Mouse (Mus musculus): ENCODE results near the gene Wwox.

Gene Wwox

DNA sequence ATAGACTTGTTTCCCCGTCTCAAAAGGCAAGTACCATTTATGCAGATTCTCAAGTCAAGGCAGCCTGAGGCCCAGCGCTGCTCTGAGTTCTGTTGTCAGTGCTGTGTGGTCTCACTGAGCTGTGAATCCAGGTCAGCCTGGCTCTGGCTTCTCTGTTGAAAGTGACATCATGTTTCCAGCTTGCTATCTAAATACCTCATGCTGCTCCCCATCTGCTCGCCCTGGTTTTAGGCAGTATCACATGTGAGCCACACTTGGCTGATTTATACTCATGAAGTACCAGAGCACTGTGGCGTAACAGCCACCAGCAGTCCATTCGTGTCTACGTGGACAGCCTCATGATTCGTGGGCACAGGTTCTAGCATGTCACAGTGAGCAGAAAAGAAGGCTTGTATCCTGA lies 235.7 kb downstream of the Wwox start:
- DNase-seq: no peak

DNA sequence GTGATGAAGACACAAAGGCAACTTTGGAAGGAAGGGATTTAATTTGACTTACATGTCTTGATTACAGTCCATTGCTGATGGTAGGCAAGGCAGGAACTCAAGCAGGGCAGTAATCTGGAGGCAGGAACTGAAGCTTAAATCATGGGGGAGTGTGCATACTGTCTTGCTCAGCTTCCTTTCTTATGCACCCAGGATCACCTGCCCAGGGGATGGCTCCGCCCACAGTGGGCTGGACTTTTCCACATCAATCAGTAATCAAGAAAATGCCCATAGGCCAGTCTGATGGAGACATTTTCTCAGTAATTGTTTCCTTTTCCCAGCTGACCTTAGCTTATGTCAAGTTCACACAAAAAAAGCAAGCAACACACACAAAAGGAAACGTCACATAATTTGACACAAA lies 237.5 kb downstream of the Wwox start:
- DNase-seq: no peak

DNA sequence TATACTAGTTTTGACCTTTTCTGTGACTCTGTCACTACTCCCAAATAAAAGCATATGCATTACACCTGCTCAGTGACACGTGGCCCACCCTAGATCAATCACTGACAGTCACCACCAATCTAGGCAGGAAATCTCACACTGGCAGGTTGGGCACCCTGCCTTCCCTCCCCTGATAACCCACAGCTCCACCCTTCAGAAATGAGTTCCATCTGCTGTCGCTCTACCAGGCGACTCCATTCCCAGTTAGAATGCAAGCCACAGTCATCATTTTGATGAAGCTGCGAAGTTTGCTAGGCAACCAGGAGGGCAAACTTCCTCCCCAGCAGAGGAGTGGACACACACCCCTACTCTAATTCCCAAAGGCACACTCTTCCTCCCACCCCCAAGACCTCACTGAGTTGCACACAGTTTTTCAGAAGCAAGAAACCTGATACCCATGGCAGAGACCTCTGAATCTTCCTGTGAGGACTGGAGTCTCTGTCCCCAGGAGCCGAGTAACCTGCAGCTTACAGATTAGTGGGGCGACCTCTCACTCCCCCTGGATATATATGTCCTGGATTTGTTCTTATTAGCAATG lies 238.2 kb downstream of the Wwox start:
- DNase-seq: no peak

DNA sequence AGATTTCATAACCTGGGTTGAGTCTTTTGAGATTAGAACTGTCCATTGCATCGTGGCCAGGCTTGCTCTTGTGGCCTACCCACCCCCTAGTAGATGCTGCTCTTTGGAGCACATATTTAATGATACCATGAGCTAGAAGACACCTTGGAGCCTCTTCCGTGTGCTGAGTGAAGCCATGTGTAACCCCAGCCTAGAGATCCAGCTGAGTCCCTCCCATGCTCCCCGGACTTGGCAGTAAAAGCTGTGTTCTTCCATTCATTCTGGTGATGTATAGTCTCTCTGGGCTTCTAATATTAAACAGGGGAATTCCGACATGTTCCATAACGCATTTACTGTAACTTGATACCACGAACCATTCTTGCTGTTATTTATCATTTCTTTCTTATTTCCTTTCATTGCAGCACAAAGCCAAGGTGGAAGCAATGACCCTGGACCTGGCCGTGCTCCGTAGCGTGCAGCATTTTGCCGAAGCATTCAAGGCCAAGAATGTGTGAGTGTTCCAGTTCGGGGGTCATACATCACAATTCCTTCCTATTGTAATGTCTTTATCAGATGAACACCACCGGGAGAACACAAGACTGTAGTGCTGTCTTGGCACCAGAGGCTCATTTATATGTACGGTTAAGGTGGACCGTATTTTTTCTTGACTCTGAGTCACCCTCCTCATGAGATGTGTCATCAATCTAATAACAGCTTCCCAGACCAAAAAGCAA lies 240.1 kb downstream of the Wwox start:
- no peak for DNase-seq

DNA sequence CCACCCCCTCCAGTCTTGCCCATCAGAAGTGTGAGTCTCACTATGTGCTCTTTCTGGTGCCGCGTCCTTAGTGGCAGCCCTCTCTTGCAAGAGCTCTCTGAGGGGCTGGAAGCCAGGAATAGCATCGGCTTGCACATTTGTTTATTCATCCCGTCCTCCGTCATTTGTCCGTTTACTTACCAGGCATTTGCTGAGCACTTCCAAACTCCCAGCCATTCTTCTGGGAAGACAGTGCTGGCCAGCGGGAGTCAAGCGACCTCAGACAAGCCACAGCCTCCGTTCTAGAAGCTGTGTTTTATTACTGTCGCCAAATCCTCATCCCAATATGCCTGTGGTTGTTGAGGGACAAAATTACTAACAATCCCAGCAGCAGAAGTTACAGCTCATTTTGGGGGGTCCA lies 241.7 kb downstream of the Wwox start:
- DNase-seq: no peak

DNA sequence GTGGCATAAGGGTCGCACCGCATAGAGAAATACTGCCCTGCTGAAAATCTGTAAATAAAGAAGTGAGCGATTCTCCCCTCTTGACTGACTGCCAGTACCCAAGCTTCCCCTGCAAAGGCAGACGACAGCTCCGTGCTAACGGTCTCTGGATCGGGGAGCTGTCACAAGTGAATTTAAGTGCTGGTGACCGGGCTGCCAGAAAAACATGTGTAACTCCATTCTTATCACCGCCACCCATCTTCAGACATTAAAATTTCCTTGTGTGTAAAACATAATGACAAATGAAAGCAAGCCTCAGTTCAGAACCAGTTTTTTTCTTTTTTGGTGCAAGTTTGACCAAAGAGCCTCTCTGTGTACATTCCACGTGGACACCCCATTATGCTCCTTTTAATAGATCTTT lies 242.7 kb downstream of the Wwox start:
- no peak for DNase-seq

DNA sequence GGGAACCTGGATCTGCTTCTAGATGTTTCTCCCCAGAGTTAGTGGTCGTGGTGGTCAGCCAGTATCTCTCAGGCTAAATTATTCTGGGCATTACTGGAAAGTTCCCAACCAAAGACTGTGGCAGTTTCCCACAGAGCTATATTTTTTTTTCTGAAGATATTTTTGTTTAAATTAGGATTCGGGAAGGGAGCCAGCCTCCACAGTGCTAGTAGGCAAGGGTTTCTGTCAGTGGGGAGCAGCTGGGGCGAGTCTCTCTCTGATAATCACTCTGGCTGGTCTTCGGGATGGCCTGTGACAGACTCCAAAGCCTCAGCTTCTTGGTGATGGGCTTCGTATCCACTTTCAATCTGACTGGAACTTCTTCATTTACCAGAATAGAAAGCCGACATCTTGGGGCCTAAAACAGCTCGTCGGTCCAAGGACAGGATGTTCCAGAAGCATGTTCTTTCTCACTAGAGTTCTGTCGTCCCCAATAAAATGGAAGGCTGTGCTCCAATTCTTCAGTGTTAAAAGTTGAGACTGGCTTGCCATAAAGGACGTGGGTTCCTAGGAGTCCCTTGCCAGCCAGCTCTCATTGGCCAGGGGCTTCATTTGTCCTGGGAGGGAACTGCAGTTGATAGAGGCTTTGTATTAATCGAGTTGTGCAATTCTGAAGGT lies 244.7 kb downstream of the Wwox start:
- no peak for DNase-seq

DNA sequence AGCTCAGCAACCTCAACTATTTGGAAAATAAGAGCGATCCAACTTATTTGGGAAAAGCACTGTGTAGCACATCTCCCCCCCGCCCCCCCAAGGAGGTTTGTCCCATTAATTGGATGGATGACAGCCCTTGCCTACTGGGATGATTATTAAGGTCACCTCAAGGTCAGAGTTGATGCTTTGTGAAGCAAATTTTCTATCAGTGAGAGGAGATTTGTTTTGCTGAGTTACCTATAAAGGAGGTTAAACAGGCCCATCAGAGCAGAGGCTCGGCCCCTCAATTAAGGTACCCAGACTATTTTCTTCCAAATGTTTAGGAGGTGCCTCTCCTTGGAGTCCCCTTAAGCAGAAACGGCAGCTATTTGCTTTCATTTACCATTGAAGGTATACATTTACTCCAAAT lies 247.0 kb downstream of the Wwox start:
- DNase-seq: no peak

DNA sequence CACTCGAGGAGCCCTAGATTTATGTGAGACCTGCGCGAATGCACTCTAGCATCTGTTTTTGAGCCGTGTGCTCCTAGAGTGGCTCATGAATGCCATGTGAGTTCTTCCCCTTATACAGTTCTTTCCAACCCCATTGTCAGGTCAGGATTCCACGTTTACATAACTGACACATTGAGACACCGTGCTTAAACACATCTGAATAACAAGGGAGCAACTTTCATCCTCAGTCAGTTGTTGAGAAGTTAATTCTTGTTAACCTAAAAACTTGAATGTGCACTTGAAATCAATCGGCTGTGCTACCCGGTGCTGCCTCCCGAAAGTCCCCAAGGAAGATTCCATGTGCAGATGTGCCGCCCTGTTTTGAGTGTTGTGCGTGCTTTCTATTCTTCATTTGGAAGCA lies 249.3 kb downstream of the Wwox start:
- DNase-seq: no peak

DNA sequence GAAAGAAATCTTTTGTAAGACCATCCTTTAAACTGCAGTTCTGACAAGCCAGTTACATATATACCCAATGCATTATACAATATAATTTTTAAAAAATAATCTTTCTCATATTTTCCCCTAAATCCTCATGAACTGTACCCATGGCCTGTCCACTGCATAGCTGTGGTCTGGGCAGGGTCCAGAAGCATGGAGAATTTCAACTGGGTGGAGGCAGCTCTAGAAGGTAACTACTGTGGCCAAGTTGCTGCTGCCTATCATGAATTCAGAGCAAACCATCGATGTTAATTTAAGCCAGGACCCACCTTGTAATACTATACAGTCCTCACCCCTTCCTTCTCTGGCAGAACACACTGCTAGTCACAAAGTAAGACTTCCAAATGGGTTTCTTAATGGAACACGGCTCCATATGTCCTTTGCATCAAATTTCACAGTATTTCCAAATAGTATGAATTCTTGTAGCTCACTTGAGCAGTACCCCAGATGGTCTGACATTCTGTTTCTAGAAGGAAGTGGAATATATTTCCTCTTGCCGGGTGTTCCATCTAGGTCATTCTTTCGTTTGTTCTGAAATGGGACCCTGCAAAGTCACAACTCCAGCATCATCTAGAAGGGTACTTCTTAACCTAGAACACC lies 255.2 kb downstream of the Wwox start:
- no peak for DNase-seq

DNA sequence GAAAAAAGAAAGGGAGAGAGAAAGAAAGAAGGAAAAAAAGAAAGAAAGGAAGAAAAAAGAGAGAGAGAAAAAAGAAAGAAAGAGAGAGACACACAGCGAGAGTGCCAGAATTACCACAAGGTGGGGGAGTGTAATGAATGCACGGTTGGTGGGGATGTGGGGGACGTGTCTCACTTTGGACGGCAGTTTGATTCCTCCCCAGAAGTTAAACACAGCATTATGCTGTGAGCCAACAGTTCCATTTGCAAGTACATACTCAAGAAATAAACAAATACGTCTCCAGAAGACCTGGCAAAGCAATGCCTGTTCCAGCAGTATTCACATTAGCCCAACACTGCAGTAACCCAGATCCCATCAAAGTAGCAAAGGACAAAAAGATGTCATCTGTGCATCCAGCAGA lies 264.1 kb downstream of the Wwox start:
- no peak for DNase-seq

DNA sequence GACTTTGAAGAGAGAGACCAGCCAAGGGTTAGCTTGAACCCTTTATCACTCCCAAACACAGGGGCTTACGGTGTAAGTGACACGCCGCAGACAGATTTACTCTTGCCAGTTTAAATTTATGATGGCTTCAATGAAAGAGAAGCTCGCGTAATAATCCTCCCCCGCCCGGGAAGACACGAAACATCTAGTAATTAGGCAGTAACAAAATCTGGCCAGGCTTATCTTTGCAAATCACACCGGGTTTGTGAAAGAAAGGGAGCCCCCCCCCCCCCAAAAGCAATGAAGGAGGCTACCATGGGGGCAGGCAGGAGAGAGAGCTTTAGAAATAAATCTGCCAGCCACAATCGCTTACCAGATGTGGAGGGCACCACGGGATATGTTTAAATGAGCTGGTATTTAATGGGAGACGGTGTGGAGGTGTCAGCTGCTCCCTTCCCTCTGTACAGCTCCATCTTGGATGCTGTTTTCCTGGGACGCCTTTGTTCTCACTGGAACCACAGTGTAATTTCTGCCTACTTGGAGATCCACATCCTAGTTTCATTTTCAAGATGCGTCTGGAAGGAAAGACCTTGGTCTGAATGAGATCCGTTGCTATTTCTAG lies 268.2 kb downstream of the Wwox start:
- DNase-seq: no peak

DNA sequence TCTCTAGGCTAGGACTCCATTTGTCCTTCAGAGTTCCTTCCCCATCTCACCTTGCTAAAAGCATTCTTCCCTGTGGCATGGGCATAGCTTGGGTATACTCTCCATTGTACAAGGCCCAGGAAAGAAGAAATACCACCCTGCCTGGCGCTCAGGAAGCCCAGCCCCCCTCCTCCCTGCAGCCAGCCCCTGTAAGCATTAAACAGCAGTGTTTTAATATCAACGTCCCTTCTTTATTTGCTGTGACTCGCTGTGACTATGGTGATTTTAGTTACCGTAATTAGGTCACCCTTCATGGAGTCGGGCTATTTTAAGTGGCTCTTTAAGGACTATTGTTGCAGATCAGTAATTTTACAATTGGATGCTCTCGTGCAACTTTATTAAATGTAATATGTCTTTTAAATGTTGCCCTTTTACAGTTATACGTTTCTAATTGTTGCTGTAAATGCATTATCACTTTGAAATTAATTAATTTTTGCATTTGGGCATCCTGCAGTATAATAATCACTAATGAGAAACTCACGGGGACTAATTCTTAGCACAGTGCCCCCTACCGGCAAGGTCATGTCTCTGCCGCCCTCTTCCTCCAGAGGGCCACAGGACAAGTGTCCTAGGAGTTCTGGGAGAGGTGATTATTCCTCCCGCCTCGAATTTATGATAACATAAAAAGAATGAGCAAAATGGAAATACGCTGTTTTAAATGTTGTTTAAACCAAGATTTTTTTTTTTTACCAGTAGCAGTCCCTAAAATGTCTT lies 276.0 kb downstream of the Wwox start:
- no peak for DNase-seq

DNA sequence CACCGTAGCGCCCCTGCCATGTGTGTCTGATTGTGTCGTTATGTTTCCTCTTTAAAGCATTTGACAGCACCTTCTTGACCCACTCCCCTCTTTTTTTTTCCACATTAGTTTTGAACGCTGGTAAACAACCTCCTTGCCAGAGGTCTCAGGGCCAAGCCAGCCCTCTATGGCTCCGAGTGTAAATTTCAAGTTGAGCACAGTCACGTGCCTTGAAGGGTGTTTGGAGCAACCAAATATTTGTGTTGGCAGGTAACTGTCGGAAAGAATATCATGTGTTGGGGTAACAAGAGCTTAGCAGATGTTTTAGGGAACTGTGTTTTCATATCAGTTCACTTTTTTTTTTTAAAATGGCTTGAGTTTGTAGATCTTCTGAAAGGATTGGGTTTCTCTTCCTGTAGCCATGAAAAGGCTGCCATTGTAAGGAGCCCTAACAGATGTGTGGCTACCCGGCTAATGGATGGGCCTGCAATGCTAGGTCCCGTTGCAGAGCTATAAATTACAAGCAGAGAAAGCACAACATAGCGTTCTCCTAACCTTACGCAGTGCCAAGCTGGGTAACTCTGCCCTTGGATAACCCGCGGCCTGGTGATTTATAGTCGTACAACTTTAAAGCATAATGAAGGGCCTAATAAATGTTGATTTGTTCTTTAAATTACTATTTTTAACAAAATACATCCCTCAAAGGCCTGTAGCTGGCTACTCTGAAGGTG lies 277.2 kb downstream of the Wwox start:
- DNase-seq: no peak

DNA sequence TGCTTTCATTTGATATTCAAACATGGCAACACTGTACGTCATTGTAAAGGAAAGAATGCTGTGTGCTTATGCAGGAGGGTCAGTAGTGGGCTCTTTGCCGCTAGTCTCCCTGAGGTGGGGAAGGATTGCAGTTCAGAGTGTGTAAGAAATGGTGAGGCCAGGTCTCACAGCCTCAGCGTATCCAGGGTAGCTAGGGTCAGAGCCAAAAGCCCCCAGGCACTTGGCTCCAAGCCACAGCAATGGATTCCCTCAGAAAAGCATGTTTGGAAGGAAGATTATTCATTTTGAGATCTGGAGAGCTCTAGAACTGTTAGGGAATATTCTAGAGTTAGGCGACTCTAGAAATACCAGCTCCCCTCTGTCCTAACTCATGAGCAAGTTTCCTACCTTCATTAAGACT lies 279.4 kb downstream of the Wwox start:
- DNase-seq: no peak

DNA sequence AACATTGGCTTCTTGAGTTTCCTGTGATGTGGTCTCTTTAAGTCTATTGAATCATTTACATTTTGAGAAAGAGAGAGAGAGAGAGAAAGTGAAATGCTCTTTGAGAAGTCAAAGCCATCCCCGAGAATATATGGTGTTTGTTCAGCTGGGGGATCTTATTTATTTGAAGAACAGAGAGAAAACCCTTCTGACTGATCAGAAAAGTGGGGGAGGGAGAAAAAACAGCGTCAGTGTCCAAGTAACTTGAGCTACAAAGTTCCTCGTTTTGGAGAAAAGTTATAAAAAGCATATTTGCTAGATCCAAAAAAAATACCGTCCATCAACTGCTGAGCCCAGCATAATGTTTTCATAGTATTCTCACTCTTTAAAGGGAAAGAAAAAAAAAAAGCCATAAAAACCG lies 283.2 kb downstream of the Wwox start:
- DNase-seq: no peak

DNA sequence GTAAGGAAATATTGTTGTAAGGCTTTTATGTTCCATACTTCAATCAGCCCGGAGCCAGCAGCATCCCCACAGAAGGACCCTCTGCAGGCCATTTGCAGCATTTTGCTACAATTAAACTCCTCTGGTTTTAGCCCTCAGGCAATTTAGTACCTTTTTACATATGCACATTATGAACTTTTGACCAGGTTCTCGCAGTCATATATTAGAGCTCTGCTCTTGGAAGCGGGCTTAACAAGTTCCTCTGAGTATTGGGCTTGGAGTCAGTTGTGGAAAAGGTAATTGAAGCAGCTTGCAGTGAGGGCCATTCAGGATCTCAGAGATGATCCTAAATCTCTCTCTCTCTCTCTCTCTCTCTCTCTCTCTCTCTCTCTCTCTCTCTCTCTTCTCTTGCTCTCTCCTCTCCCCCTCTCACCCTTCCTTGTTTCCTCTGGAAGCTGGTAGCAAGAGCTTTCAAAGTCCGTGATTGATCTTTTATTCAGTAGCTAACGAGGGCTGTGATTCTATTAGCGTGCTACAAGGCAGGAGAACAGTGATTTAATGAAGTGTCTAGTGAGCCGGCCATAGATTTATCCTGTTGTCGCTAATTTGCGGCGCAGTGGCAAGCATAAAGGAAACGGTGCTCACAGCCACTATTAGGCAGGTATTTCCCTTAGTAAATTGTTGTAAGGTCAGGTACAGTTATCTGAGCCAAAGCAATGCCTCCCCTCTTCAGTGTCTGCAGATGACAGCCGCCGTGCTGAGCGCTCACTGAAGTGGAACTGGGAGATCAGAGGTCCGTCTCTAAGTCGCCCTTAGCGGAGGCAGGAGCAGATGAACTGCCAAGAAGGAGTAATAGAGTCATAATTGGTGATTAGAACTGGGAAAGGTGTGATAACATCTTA lies 292.0 kb downstream of the Wwox start:
- no peak for DNase-seq

DNA sequence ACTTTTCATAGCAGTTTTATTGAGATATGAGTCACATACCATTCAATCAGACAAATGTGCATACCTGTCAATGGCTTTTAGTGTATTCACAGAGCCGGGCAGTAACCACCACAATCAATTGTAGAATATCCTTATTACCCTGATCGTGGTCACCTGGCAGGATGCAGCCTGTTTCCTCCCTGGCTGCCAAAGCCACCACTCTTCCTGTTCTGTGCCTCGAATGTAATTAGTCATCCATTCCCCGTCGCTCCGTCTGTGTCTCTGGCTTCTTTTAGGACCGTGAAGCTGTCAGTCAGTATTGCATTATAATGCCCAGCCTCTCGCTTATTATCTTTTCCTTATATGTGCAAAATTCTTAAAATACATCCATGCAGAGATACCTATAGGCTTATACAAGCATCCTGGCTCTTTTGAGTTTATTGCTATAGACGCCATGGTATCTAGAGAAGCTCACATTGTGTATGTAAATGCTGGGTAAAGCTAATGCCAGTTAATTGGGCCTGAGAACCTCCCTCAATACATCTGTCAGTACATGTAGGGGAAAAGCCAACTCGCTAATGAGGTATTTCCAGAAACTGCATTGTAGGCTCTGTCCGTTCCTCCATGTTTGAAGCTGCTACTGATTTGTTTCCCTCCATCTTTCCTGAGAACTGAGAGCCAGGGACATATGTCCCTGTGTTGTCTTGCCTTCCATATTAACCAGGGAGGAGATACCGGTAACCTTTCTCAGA lies 303.9 kb downstream of the Wwox start:
- DNase-seq: no peak

DNA sequence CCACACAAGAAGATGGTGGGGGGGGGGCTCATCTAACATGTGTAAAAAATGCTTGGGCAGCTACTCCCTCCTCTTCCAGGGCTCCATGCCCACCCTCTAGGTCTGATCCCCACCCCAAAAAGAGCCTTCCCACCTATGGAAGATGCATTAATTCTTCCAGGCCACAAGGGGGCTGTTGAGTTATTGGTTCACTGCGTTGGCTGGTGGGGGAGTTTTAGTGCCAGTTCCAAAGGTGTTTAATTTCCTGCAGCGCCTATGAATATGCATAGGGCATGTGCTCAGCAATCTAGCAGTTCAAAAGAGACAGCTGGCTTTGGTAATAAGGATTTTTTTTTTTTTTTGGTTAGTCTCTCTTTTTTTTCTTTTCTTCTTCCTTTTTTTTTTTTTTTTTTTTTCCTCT lies 306.9 kb downstream of the Wwox start:
- DNase-seq: no peak

DNA sequence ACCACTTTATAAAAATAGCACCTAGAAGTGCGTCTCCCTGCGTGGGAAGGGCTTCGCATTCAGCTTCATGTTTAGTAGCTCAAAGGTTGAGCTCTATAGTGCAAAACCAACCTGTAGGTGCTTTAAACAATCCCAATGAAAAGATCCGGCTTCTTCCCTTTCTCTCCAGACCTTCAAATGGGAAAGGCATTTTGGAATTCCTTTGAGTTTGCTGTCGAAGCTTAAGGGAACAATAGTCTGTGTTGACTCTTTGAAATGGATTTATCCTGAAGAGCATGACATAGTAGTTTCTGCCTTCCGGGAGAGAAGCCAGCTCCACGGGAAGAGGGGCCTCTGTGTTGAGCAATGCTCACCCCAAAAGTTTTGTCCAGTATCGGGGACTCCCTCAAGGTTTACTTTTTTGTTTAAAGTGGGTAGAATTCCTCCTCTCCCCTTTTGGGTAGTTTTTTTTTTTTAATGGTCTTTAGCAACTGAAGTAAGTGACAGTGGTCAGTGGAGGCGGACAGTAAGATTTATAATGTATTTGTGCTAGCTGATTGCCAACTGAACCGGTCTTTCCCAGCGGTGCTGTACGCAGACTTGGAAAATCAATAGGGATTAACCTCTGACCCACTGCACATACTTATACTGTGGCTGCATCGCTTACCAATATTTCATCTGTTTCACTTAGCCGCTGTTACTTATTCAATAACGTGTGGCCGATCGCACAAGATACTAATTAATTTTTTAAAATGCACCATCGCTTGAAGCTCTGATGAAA lies 312.1 kb downstream of the Wwox start:
- no peak for DNase-seq
